Mouse (Mus musculus): ENCODE data around the gene Sft2d1. TPM values are rescaled to one million over a fixed set of nuclear protein-coding genes. Genes with fewer than 3 reads are reported as not detected.

The Sft2d1 gene
- total RNA-seq, 1 experiment from 2014 or later: 32.2 TPM

DNA sequence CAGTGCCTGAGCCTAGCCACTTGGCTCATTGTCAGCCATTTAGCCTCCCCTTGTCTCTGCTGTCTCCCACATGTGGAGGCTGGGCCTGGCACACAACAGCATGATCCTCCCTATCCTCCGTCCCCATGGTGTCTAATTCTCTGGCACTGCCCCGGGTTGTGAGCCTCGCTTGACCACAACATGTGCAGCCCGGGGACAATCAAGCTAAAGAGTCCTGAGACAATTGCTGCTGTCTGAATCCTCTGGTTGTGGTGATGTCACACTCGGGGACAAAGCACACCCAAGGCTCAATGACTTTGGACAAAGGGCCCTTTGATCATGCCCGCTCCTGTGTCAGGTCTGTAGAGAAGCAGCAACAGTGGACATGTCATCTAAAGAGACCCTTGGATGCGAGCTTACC is 40.2 kb downstream of the Sft2d1 start:
- no peak for ATAC-seq (replicated peaks; ENCODE audit: low read depth, poor library complexity, severe bottlenecking)

GRCm38 (mm10) chr17:8355692-8356091 is 44.8 kb downstream of the Sft2d1 start, which contains the start of gene T2:
TSS of gene T2 (plus strand) at chr17:8355992.
- ATAC-seq (replicated peaks; ENCODE audit: low read depth, poor library complexity, severe bottlenecking): no peak

DNA sequence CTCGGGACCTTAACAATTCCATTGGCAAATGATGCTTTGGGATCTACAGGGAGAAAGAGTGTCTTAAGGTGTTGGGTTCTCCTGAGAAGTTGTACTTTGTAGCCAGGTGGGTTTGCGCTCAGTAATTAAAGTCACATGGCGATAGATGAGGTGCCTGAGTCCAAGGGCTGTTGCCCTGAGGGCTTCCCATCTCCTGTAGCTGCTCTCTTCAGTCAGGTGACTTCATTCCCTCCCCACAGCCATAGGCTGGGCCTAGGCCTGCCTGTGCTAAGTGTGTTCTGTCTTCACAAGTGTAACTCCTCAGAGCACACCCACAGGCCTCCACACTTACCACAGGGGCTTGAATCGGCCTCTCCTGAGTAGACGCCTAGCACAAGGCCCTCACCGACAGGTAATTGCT is 46.6 kb downstream of the Sft2d1 start:
- ATAC-seq (replicated peaks; ENCODE audit: low read depth, poor library complexity, severe bottlenecking): no peak

DNA sequence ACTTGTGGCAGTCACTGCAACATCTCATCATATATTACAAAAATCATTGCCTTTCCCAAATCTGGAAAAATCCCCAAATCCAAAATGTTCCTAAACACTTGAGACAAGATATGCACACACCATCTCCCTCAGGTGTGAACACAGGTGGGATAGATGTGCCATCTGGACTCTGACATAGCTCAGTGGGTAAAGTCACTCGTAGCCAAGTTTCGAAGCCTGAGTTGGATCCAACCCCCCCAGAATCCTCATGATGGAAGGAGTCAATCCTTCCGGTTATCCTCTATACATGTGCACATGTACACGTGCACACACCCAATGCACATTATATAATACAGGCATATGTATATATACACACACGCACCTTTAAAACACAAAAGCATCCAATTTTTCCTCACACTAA is 50.0 kb downstream of the Sft2d1 start:
- no peak for ATAC-seq (replicated peaks; ENCODE audit: low read depth, poor library complexity, severe bottlenecking)

- peak; percentile 54 for ATAC-seq (replicated peaks; ENCODE audit: low read depth, poor library complexity, severe bottlenecking)
Measured at GRCm38 (mm10) chr17:8361281-8362103, 50.6 kb downstream of the Sft2d1 start.

GRCm38 (mm10) chr17:8367514-8368480 is 56.9 kb downstream of the Sft2d1 start:
- no peak for ATAC-seq (replicated peaks; ENCODE audit: low read depth, poor library complexity, severe bottlenecking)

GRCm38 (mm10) chr17:8368570-8368969 is 57.7 kb downstream of the Sft2d1 start:
- ATAC-seq (replicated peaks; ENCODE audit: low read depth, poor library complexity, severe bottlenecking): no peak

- ATAC-seq (replicated peaks; ENCODE audit: low read depth, poor library complexity, severe bottlenecking): no peak
Measured at GRCm38 (mm10) chr17:8369171-8369570, 58.3 kb downstream of the Sft2d1 start.

- ATAC-seq (replicated peaks; ENCODE audit: low read depth, poor library complexity, severe bottlenecking): no peak
Measured at GRCm38 (mm10) chr17:8370634-8371229, 59.8 kb downstream of the Sft2d1 start.

GRCm38 (mm10) chr17:8371834-8372233 is 60.9 kb downstream of the Sft2d1 start:
- peak; percentile 92 for ATAC-seq (replicated peaks; ENCODE audit: low read depth, poor library complexity, severe bottlenecking)

DNA sequence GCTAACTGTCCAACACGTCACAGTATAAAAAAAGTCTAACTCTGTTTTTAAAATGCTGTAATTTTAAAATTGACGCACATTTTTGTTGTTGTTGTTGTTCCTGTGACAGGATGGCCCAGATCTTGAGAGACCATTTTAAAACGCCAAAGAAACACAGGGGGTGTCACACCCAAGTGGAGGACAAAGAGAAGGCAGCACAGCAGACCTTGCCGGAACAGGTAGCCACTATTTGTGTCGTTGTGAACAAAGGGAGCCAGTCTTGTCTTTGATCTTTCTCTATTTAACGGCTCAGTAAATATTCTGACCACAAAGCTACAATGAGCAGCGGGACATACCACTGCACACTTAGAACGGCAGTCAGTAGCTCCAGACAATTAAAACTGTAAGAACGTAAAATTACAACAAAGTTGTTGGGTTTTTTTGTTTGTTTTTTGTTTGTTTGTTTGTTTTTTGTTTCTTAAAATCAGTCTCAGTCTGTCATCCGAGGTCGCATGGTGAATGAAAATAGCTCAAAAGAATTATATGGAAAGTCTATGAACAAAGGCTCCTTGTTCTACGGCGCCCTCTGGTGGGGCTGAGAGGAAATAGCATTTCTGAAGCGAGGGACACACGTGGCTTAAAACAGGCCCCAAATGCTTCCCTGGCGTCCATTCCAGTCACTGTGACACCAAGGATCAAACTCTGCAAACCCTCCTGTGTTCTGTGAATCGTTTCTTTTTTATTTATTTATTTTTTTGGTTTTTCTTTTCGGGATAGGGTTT is 61.6 kb downstream of the Sft2d1 start:
- peak; percentile 73 for ATAC-seq (replicated peaks; ENCODE audit: low read depth, poor library complexity, severe bottlenecking)

Other genes starting within 250 kb of the Sft2d1 start
- gene Gm49673, start 163.3 kb upstream of the Sft2d1 start, total RNA-seq (2017): not detected in 2 replicates
- gene Rnaset2a, start 163.0 kb upstream of the Sft2d1 start, total RNA-seq (2017): 19.2 and 28.5 TPM in 2 replicates
- 54.3 and 55.1 TPM in 2 replicates for gene Fgfr1op, start 145.6 kb upstream of the Sft2d1 start, total RNA-seq (2017)
- gene Ccr6, start 75.1 kb upstream of the Sft2d1 start, total RNA-seq (2017): not detected in 2 replicates
- 113 TPM in 2 replicates for gene Mpc1, start 28.2 kb upstream of the Sft2d1 start, total RNA-seq (2017)
- gene Prr18, start 26.4 kb downstream of the Sft2d1 start, total RNA-seq (2017): 0.32 and 0.34 TPM in 2 replicates
- not detected in 2 replicates for gene T2, start 44.9 kb downstream of the Sft2d1 start, total RNA-seq (2017)
- gene T, start 123.3 kb downstream of the Sft2d1 start, total RNA-seq (2017): not detected in 2 replicates
- gene Pde10a, start 214.3 kb downstream of the Sft2d1 start, total RNA-seq (2017): 8.4 and 16.1 TPM in 2 replicates

Measured in common myeloid progenitor, adult 5-6 weeks (primary cell).